In the genomic region with DNA sequence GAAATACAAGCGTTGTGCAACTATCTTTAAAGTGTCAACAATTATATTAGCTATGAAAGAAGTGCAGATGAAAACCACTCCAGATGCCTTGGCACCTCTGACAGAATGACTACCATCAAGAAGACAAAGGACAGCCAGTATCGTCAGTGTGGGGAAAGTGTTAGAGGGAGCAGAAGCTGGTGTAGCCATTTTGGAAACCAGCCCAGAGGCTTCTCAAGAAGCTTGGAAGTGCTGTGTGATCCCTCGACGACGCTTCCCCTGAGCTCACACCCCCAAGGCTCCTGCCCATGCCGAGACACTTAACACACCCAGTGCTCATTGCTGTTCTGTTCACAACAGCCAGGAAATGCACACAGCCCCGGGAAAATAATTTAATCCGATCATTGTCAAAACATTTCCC, we compare ENCODE assay signal across 20 mouse cellular contexts.
"Had no signal": no experiment of that assay in that cellular context is flagged by ENCODE, and none has a peak within 500 bp of the region (broad histone marks: within the 10 kb centered on the region; RNA-seq: fewer than 3 reads in every experiment).

No protein-coding gene starts in this region.

- H3K27ac ChIP-seq: intestine, embryonic 15.5 days; kidney, postnatal 0 days; left cerebral cortex, adult 2 months; liver, embryonic 13.5 days; macrophage; midbrain, embryonic 12.5 days; midbrain, embryonic 15.5 days; neural tube, embryonic 12.5 days; neural tube, embryonic 15.5 days; stomach, postnatal 0 days had no signal

- H3K4me2 ChIP-seq: intestine, embryonic 15.5 days; liver, embryonic 13.5 days; midbrain, embryonic 12.5 days; midbrain, embryonic 15.5 days; neural tube, embryonic 12.5 days; neural tube, embryonic 15.5 days had no signal

- ATAC-seq: intestine, embryonic 15.5 days; midbrain, embryonic 15.5 days had no signal

- H3K4me1 ChIP-seq: intestine, embryonic 15.5 days; liver, embryonic 13.5 days had no signal

- H3K36me3 ChIP-seq: intestine, embryonic 15.5 days; liver, embryonic 13.5 days; midbrain, embryonic 12.5 days; midbrain, embryonic 15.5 days; neural tube, embryonic 12.5 days; neural tube, embryonic 15.5 days had no signal

- DNase-seq: kidney, adult 18-20 months; kidney, adult 9 months; kidney, postnatal 25 days; layer of hippocampus, postnatal 36 days; liver, embryonic 13.5 days; right cerebral cortex, adult 18-20 months; right cerebral cortex, postnatal 14 days; right cerebral cortex, postnatal 4 days; thymus, adult 2 months; thymus, postnatal 14 days; thymus, postnatal 4 days had no signal

- H3K9ac ChIP-seq: intestine, embryonic 15.5 days; liver, embryonic 13.5 days; midbrain, embryonic 12.5 days; midbrain, embryonic 15.5 days; neural tube, embryonic 12.5 days; neural tube, embryonic 15.5 days had no signal

- H3K4me3 ChIP-seq: intestine, embryonic 15.5 days; left cerebral cortex, adult 2 months; liver, embryonic 13.5 days; midbrain, embryonic 12.5 days; midbrain, embryonic 15.5 days; neural tube, embryonic 12.5 days; neural tube, embryonic 15.5 days had no signal

- H3K9me3 ChIP-seq: intestine, embryonic 15.5 days; liver, embryonic 13.5 days; midbrain, embryonic 12.5 days; midbrain, embryonic 15.5 days; neural tube, embryonic 12.5 days; neural tube, embryonic 15.5 days had no signal

- H3K27me3 ChIP-seq: intestine, embryonic 15.5 days; midbrain, embryonic 15.5 days; neural tube, embryonic 12.5 days; neural tube, embryonic 15.5 days had no signal
